Mouse (Mus musculus) erythroblast, adult 5-6 weeks (primary cell): ENCODE measurements around the gene Gm20821. TPM values are rescaled to one million over a fixed set of nuclear protein-coding genes. Genes with fewer than 3 reads are reported as not detected.
"Not testable (repeated sequence)": the region's sequence is repeated elsewhere in the genome, so short reads cannot be mapped to it uniquely, and the experiment has no call there.

Source experiments
- ATAC-seq: replicated peaks from 2 replicates; pipeline ENCODE4 v1.8.0; 2016; ENCODE audit warnings: moderate number of reproducible peaks, mild to moderate bottlenecking, moderate TSS enrichment, inconsistent platforms; ENCODE audit not compliant: poor library complexity, low FRiP score, severe bottlenecking
- total RNA-seq, 2 experiments: library from RNA; stranded (forward) in 1 of 2; stranded (reverse) in 1 of 2; fragments of 150-400 nt in 1 of 2; fragments of 200-764, 138-1000 nt in 1 of 2; gene quantifications; 2 replicates each; pipeline versions ENCODE4 v1.2.3 to v1.2.4; 2015 to 2017; ENCODE audit warnings: low replicate concordance in 2 of 2

Gm20821 gene
- not detected in 2 replicates for total RNA-seq (2015; ENCODE audit: low replicate concordance)
- not detected in 2 replicates for total RNA-seq (2017; ENCODE audit: low replicate concordance)

DNA sequence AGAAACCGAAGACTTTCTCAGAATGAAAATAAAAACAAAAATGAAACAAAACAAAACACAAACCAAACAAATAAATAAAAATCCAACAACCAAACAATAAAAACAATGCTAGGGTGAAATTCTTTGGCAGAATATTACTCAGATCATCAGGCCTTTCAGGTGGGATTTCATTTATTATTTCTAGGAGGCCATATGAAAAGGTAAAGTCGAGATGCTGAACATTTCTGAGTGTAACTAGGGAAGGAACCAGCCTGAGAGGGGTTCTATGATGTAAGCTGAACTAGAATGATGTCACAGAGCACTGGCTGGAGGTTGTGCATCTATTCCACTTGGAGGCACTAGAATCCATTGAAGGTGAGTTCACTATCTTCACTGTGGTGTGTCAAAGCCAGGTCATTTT, at the start of gene Gm20821:
Gene Gm20821, plus strand, starts transcription at position 301 of the 400 bp plus-strand sequence.
- not testable (repeated sequence) for ATAC-seq
